Mouse (Mus musculus) lung, postnatal 36 days (tissue): Measurements from ENCODE around the gene Nup188.

Experiments used
- DNase-seq: peaks from one replicate; pipeline ENCODE4 v3.0.0; 2022; ENCODE audit warnings: mixed read lengths

Gene Nup188

GRCm38 (mm10) chr2:30356906-30357305 is 70.7 kb downstream of the Nup188 start:
- DNase-seq: no peak

- DNase-seq: no peak
These were observed 71.6 kb downstream of the Nup188 start for GRCm38 (mm10) chr2:30357552-30358510.

GRCm38 (mm10) chr2:30358533-30359531 is 72.6 kb downstream of the Nup188 start, which contains the start of gene Sh3glb2:
Gene Sh3glb2 (minus strand): TSS chr2:30359337.
- peak; percentile 78 for DNase-seq

GRCm38 (mm10) chr2:30360626-30361025 is 74.4 kb downstream of the Nup188 start:
- no peak for DNase-seq

GRCm38 (mm10) chr2:30362865-30363264 is 76.7 kb downstream of the Nup188 start:
- DNase-seq: no peak

GRCm38 (mm10) chr2:30363773-30364650 is 77.8 kb downstream of the Nup188 start, which contains the start of gene Miga2:
Gene Miga2 (plus strand): TSS chr2:30364233.
- peak; percentile 100 for DNase-seq

- peak; percentile 10 for DNase-seq
These were observed 79.3 kb downstream of the Nup188 start for GRCm38 (mm10) chr2:30365281-30366069.

GRCm38 (mm10) chr2:30366203-30366602 is 80.0 kb downstream of the Nup188 start:
- DNase-seq: peak; percentile 48

- DNase-seq: peak; percentile 82
These were observed 85.3 kb downstream of the Nup188 start for GRCm38 (mm10) chr2:30371544-30371943.

- DNase-seq: no peak
These were observed 86.5 kb downstream of the Nup188 start for GRCm38 (mm10) chr2:30372726-30373125.

- DNase-seq: no peak
These were observed 89.7 kb downstream of the Nup188 start for GRCm38 (mm10) chr2:30375893-30376292.

- DNase-seq: no peak
These were observed 91.5 kb downstream of the Nup188 start for GRCm38 (mm10) chr2:30377721-30378120.

- no peak for DNase-seq
These were observed 93.1 kb downstream of the Nup188 start for GRCm38 (mm10) chr2:30379307-30379706.

- no peak for DNase-seq
These were observed 94.6 kb downstream of the Nup188 start for GRCm38 (mm10) chr2:30380564-30381376.

GRCm38 (mm10) chr2:30381377-30381725 is 95.2 kb downstream of the Nup188 start:
- no peak for DNase-seq

GRCm38 (mm10) chr2:30384814-30385213 is 98.6 kb downstream of the Nup188 start:
- no peak for DNase-seq

- DNase-seq: no peak
These were observed 99.4 kb downstream of the Nup188 start for GRCm38 (mm10) chr2:30385591-30385990.

GRCm38 (mm10) chr2:30386913-30387312 is 100.7 kb downstream of the Nup188 start:
- DNase-seq: no peak

- no peak for DNase-seq
These were observed 102.8 kb downstream of the Nup188 start for GRCm38 (mm10) chr2:30389000-30389399.

GRCm38 (mm10) chr2:30392114-30392576 is 105.9 kb downstream of the Nup188 start, which contains the start of gene Dolpp1:
Gene Dolpp1 (plus strand): TSS chr2:30392254.
- peak; percentile 98 for DNase-seq
